8 mouse cellular contexts compared by ENCODE assay signal in genomic region chr14:27351051-27351475, GRCm38 (mm10).
DNase-seq lines count a peak whose midpoint lies in the region; ATAC-seq and TF ChIP-seq lines count a peak whose summit lies in the region.

No protein-coding gene starts in this region.

- ATAC-seq in granulocyte monocyte progenitor cell, adult 5-6 weeks (replicated peaks; ENCODE audit: poor library complexity, severe bottlenecking), result peak; percentile 13; the same call in 1 of the 2 replicates
- no peak; the same call in 1 of the 2 replicates for ATAC-seq in kidney, embryonic 15.5 days (replicated peaks; ENCODE audit: low FRiP score)
- no peak for ATAC-seq in monocyte, adult 5-6 weeks (replicated peaks; ENCODE audit: insufficient number of reproducible peaks, low FRiP score, low TSS enrichment, poor library complexity, severe bottlenecking)
- no peak for ATAC-seq in forebrain, embryonic 14.5 days

- 57% methylated on average over 5 of the region's 5 CpGs for WGBS in kidney, embryonic 15.5 days
- WGBS in forebrain, embryonic 14.5 days, result 86% methylated on average over 5 of the region's 5 CpGs

- H3K36me3 ChIP-seq in kidney, embryonic 15.5 days, result no peaks in the 10 kb centered on the region
- H3K36me3 ChIP-seq in forebrain, embryonic 14.5 days (ENCODE audit: control insufficient read depth, insufficient read depth, low read length), result no peaks in the 10 kb centered on the region

- H3K9me3 ChIP-seq in kidney, embryonic 15.5 days (replicated peaks), result no peaks in the 10 kb centered on the region
- H3K9me3 ChIP-seq in forebrain, embryonic 14.5 days (replicated peaks; ENCODE audit: control insufficient read depth, low read length), result no peaks in the 10 kb centered on the region

- peak; percentile 39 for DNase-seq in gastrocnemius, adult 2 months
- DNase-seq in gastrocnemius, postnatal 10 days, result no peak
- DNase-seq in lung, postnatal 36 days, result peak; percentile 86
- no peak for DNase-seq in T-cell, adult 2 months (ENCODE audit: low spot score)
- DNase-seq in forebrain, embryonic 14.5 days (ENCODE audit: low spot score), result no peak

- H3K9ac ChIP-seq in kidney, embryonic 15.5 days, result no peak overlapping the region
- H3K9ac ChIP-seq in forebrain, embryonic 14.5 days (ENCODE audit: low read length), result no peak overlapping the region

- H3K4me2 ChIP-seq in kidney, embryonic 15.5 days, result no peak overlapping the region
- H3K4me2 ChIP-seq in forebrain, embryonic 14.5 days (ENCODE audit: low read length), result no peak overlapping the region

- peaks cover 9% of the 10 kb centered on the region; the same call in 1 of the 2 replicates for H3K27me3 ChIP-seq in kidney, embryonic 15.5 days
- H3K27me3 ChIP-seq in forebrain, embryonic 14.5 days (replicated peaks; ENCODE audit: control insufficient read depth, insufficient read depth, low read length), result no peaks in the 10 kb centered on the region

- TF ChIP-seq CTCF in gastrocnemius, adult 2 months (IDR thresholded peaks at IDR 0.05), result no peak

- peak overlapping the region; percentile 87 for H3K27ac ChIP-seq in gastrocnemius, adult 2 months
- peak overlapping the region; percentile 90 for H3K27ac ChIP-seq in kidney, embryonic 15.5 days
- H3K27ac ChIP-seq in forebrain, embryonic 14.5 days (ENCODE audit: low read depth, low read length), result no peak overlapping the region

- intact Hi-C loops in gastrocnemius, adult 2 months (cut with DNase I), result no loop called here

- H3K4me1 ChIP-seq in kidney, embryonic 15.5 days, result peaks cover 43% of the 10 kb centered on the region
- H3K4me1 ChIP-seq in forebrain, embryonic 14.5 days (ENCODE audit: control insufficient read depth, insufficient read depth, low read length), result no peaks in the 10 kb centered on the region

- H3K4me3 ChIP-seq in gastrocnemius, adult 2 months, result peak overlapping the region; percentile 15; the same call in 1 of the 2 replicates
- H3K4me3 ChIP-seq in kidney, embryonic 15.5 days (replicated peaks), result no peak overlapping the region
- H3K4me3 ChIP-seq in forebrain, embryonic 14.5 days (ENCODE audit: low read depth, low read length), result no peak overlapping the region

Comparison
In these comparisons a context has a peak if more than half of its experiments do, and no peak if none do; other contexts are left out.
1. DNase-seq: peak in gastrocnemius, adult 2 months (single experiment) and lung, postnatal 36 days (single experiment); none in gastrocnemius, postnatal 10 days (single experiment), T-cell, adult 2 months (single experiment) and forebrain, embryonic 14.5 days (single experiment).